Mouse (Mus musculus) frontal cortex, postnatal 14 days (tissue): ENCODE results near the gene Olfr1477.
"Not testable (repeated sequence)": the region's sequence is repeated elsewhere in the genome, so short reads cannot be mapped to it uniquely, and the experiment has no call there.

Source experiments
- DNase-seq, 2 experiments: peaks; one replicate each; pipeline ENCODE4 v3.0.0; 2022; ENCODE audit warnings: low spot score in 2 of 2

Gene Olfr1477

GRCm38 (mm10) chr19:13500246-13500645 is at the start of gene Olfr1477:
Gene Olfr1477, plus strand, starts transcription at chr19:13500546.
- no peak for DNase-seq

GRCm38 (mm10) chr19:13455986-13456385 is 44.4 kb upstream of the Olfr1477 start, which contains the start of gene Olfr1472:
Gene Olfr1472, minus strand, starts transcription at chr19:13456086.
- DNase-seq: no peak

GRCm38 (mm10) chr19:13469265-13469664 is 31.1 kb upstream of the Olfr1477 start, which contains the start of gene Olfr1474:
Gene Olfr1474, plus strand, starts transcription at chr19:13469565.
- not testable (repeated sequence) for DNase-seq

- no peak for DNase-seq
Observed at GRCm38 (mm10) chr19:13480096-13480495, 20.2 kb upstream of the Olfr1477 start, which contains the start of gene Olfr1475. Gene Olfr1475, minus strand, starts transcription at chr19:13480196.

- no peak for DNase-seq
Observed at GRCm38 (mm10) chr19:13527613-13528012, 27.3 kb downstream of the Olfr1477 start, which contains the start of gene Olfr1480. Gene Olfr1480, plus strand, starts transcription at chr19:13527913.
